ENCODE assay signal across 11 mouse cellular contexts in genomic region chr2:144202151-144202550, GRCm38 (mm10).
DNase-seq lines count a peak whose midpoint lies in the region; ATAC-seq and TF ChIP-seq lines count a peak whose summit lies in the region.
"Had no signal": no experiment of that assay in that cellular context is flagged by ENCODE, and none has a peak within 500 bp of the region (broad histone marks: within the 10 kb centered on the region; RNA-seq: fewer than 3 reads in every experiment).

No protein-coding gene starts in this region.

- 56% methylated on average over 4 of the region's 4 CpGs for WGBS in hindbrain, postnatal 0 days
- WGBS in hindbrain, embryonic 11.5 days: 63% methylated on average over 4 of the region's 4 CpGs

- H3K9ac ChIP-seq in hindbrain, postnatal 0 days (replicated peaks; ENCODE audit: low read length): no peak overlapping the region
- no peak overlapping the region for H3K9ac ChIP-seq in hindbrain, embryonic 11.5 days (ENCODE audit: low read depth, low read length)
- H3K9ac ChIP-seq: liver, embryonic 15.5 days had no signal

- no peaks in the 10 kb centered on the region for H3K27me3 ChIP-seq in hindbrain, postnatal 0 days (ENCODE audit: insufficient read depth, low read length)
- H3K27me3 ChIP-seq in hindbrain, embryonic 11.5 days (ENCODE audit: control insufficient read depth, insufficient read depth, low read length): no peaks in the 10 kb centered on the region
- H3K27me3 ChIP-seq: liver, embryonic 15.5 days had no signal

- H3K36me3 ChIP-seq in hindbrain, postnatal 0 days (ENCODE audit: insufficient read depth, low read length): no peaks in the 10 kb centered on the region
- H3K36me3 ChIP-seq in hindbrain, embryonic 11.5 days (ENCODE audit: control insufficient read depth, insufficient read depth, low read length): no peaks in the 10 kb centered on the region
- H3K36me3 ChIP-seq: liver, embryonic 15.5 days had no signal

- ATAC-seq in hindbrain, postnatal 0 days: peak; percentile 39; the same call in 1 of the 2 replicates
- no peak for ATAC-seq in hindbrain, embryonic 11.5 days (ENCODE audit: low FRiP score)

- no peak overlapping the region for H3K27ac ChIP-seq in hindbrain, postnatal 0 days
- H3K27ac ChIP-seq in hindbrain, embryonic 11.5 days (ENCODE audit: low read depth, low read length): no peak overlapping the region
- H3K27ac ChIP-seq: liver, embryonic 15.5 days had no signal

- H3K4me2 ChIP-seq in hindbrain, postnatal 0 days (ENCODE audit: low read depth, low read length): no peak overlapping the region
- no peak overlapping the region for H3K4me2 ChIP-seq in hindbrain, embryonic 11.5 days (replicated peaks; ENCODE audit: low read depth, low read length)
- H3K4me2 ChIP-seq: liver, embryonic 15.5 days had no signal

- no peak for TF ChIP-seq CTCF in hindbrain, postnatal 0 days (IDR thresholded peaks at IDR 0.05; ENCODE audit: low read depth)

- H3K9me3 ChIP-seq in hindbrain, postnatal 0 days (ENCODE audit: low read length): no peaks in the 10 kb centered on the region
- H3K9me3 ChIP-seq in hindbrain, embryonic 11.5 days (ENCODE audit: control insufficient read depth, low read length): no peaks in the 10 kb centered on the region
- H3K9me3 ChIP-seq: liver, embryonic 15.5 days had no signal

- H3K4me3 ChIP-seq in hindbrain, postnatal 0 days (ENCODE audit: low read length): no peak overlapping the region
- no peak overlapping the region for H3K4me3 ChIP-seq in hindbrain, embryonic 11.5 days (ENCODE audit: low read depth, low read length)
- H3K4me3 ChIP-seq: liver, embryonic 15.5 days had no signal

- DNase-seq in adrenal gland, adult (ENCODE audit: inconsistent age in 2 of 2, low spot score in 1 of 2): peak; percentile 72 to 86
- no peak for DNase-seq in adrenal gland, adult 18-20 months (ENCODE audit: low spot score in 2 of 2)
- peak; percentile 36 for DNase-seq in hindbrain, postnatal 0 days (ENCODE audit: low spot score)
- DNase-seq in hindbrain, embryonic 11.5 days (ENCODE audit: low spot score): no peak
- peak; percentile 19 for DNase-seq in ovary, postnatal 36 days (ENCODE audit: low spot score)
- DNase-seq in ovary, postnatal 14 days (ENCODE audit: low spot score): no peak
- no peak for DNase-seq in gastrocnemius, adult 18-20 months (ENCODE audit: low spot score)
- no peak for DNase-seq in spleen, postnatal 4 days (ENCODE audit: low spot score in 2 of 2)
- DNase-seq: cerebellum, adult 11-12 months; gastrocnemius, postnatal 14 days had no signal

- no peaks in the 10 kb centered on the region for H3K4me1 ChIP-seq in hindbrain, postnatal 0 days (ENCODE audit: insufficient read depth, low read length)
- no peaks in the 10 kb centered on the region for H3K4me1 ChIP-seq in hindbrain, embryonic 11.5 days (replicated peaks; ENCODE audit: control insufficient read depth, insufficient read depth, low read length)

Comparison
In these comparisons a context has a peak if more than half of its experiments do, and no peak if none do; other contexts are left out.
1. DNase-seq: peak in adrenal gland, adult (2 of 2), hindbrain, postnatal 0 days (single experiment) and ovary, postnatal 36 days (single experiment); none in adrenal gland, adult 18-20 months (0 of 2), hindbrain, embryonic 11.5 days (single experiment), ovary, postnatal 14 days (single experiment), gastrocnemius, adult 18-20 months (single experiment) and spleen, postnatal 4 days (0 of 2).